10 mouse cellular contexts compared by ENCODE assay signal in the genomic region with DNA sequence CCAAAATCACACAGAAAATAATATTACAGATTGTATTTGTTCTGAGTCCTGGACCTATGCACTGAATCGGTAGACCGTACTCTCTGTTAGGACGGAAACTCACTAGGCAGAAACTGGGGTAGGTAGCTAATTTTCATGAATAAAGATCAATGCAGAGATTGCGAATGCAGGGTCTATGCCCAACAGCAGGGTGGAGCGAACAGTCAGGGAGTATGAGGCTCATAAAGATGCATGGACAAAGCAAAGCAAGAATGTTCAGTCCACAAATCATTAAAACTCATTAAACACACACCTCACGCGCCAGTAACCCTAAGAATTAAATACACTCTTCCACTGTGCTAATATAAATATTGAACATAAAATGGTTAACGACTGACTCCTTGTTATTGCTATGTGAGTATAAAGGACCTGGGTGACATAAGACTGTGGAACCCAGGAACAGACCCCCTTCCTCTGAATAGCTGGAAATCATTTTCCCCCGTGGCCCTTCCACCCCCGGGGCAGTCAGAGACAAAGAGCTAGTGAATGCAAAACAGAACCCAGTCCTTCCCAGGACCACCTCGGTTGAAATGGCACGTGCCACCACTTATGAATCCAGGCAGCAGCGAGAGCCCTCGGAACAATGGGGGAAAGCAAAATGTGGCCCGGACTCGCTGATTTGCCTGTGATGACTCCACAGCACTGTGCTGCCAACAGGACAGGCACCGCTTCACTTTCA.
DNase-seq lines count a peak whose midpoint lies in the region; ATAC-seq and TF ChIP-seq lines count a peak whose summit lies in the region.
"Had no signal": no experiment of that assay in that cellular context is flagged by ENCODE, and none has a peak within 500 bp of the region (broad histone marks: within the 10 kb centered on the region; RNA-seq: fewer than 3 reads in every experiment).

No protein-coding gene starts in this region.

- H3K27me3 ChIP-seq in lung, embryonic 15.5 days: no peaks in the 10 kb centered on the region
- H3K27me3 ChIP-seq in lung, postnatal 0 days (replicated peaks; ENCODE audit: insufficient read depth, low read length): no peaks in the 10 kb centered on the region
- no peaks in the 10 kb centered on the region for H3K27me3 ChIP-seq in stomach, postnatal 0 days (ENCODE audit: control insufficient read depth, insufficient read depth, low read length)
- no peaks in the 10 kb centered on the region for H3K27me3 ChIP-seq in liver, postnatal 0 days (ENCODE audit: insufficient read depth, low read length)

- no peak for TF ChIP-seq EP300 in lung, postnatal 0 days (IDR thresholded peaks at IDR 0.05)
- TF ChIP-seq EP300 in stomach, postnatal 0 days (optimal IDR thresholded peaks at IDR 0.05): no peak
- no peak for TF ChIP-seq EP300 in liver, postnatal 0 days (IDR thresholded peaks at IDR 0.05; ENCODE audit: low read depth)

- no peak for DNase-seq in lung, adult 18-20 months
- peak; percentile 86 for DNase-seq in forelimb bud, embryonic 11.5 days (ENCODE audit: low read depth, low spot score)
- peak; percentile 41 for DNase-seq in lung, postnatal 0 days (ENCODE audit: low spot score)
- DNase-seq in stomach, postnatal 0 days (ENCODE audit: low spot score): peak; percentile 18
- DNase-seq in gastrocnemius, adult 18-20 months (ENCODE audit: low spot score): no peak
- no peak for DNase-seq in cerebellum, adult 18-20 months
- no peak for DNase-seq in liver, postnatal 0 days

- no peaks in the 10 kb centered on the region for H3K9me3 ChIP-seq in lung, embryonic 15.5 days
- no peaks in the 10 kb centered on the region for H3K9me3 ChIP-seq in lung, postnatal 0 days (ENCODE audit: low read length)
- no peaks in the 10 kb centered on the region for H3K9me3 ChIP-seq in stomach, postnatal 0 days (ENCODE audit: control insufficient read depth, low read length)
- no peaks in the 10 kb centered on the region for H3K9me3 ChIP-seq in liver, postnatal 0 days (ENCODE audit: low read length)

- peak overlapping the region; percentile 19 for H3K4me2 ChIP-seq in lung, embryonic 15.5 days
- peak overlapping the region; percentile 30; the same call in 1 of the 2 replicates for H3K4me2 ChIP-seq in lung, postnatal 0 days (replicated peaks; ENCODE audit: low read depth, low read length)
- no peak overlapping the region for H3K4me2 ChIP-seq in stomach, postnatal 0 days (replicated peaks; ENCODE audit: low read depth)
- no peak overlapping the region for H3K4me2 ChIP-seq in liver, postnatal 0 days (ENCODE audit: low read depth, low read length)

- H3K4me1 ChIP-seq in lung, embryonic 15.5 days: peaks cover 12% of the 10 kb centered on the region; the same call in 1 of the 2 replicates
- H3K4me1 ChIP-seq in lung, postnatal 0 days (ENCODE audit: insufficient read depth, low read depth, low read length): no peaks in the 10 kb centered on the region
- H3K4me1 ChIP-seq in stomach, postnatal 0 days (replicated peaks; ENCODE audit: control insufficient read depth, insufficient read depth): no peaks in the 10 kb centered on the region
- H3K4me1 ChIP-seq in liver, postnatal 0 days (ENCODE audit: insufficient read depth): no peaks in the 10 kb centered on the region

- H3K4me3 ChIP-seq in lung, embryonic 15.5 days: no peak overlapping the region
- H3K4me3 ChIP-seq in lung, postnatal 0 days (ENCODE audit: low read depth, low read length): no peak overlapping the region
- no peak overlapping the region for H3K4me3 ChIP-seq in stomach, postnatal 0 days (ENCODE audit: low read depth, low read length)
- no peak overlapping the region for H3K4me3 ChIP-seq in liver, postnatal 0 days (ENCODE audit: low read depth, low read length)
- H3K4me3 ChIP-seq: erythroblast, embryonic 14.5 days had no signal

- WGBS in lung, embryonic 15.5 days: 39% methylated on average over 17 of the region's 17 CpGs
- 42% methylated on average over 17 of the region's 17 CpGs for WGBS in lung, postnatal 0 days
- WGBS in stomach, postnatal 0 days: 47% methylated on average over 17 of the region's 17 CpGs
- 76% methylated on average over 17 of the region's 17 CpGs for WGBS in liver, postnatal 0 days (ENCODE audit: insufficient replicate concordance)

- H3K36me3 ChIP-seq in lung, embryonic 15.5 days: no peaks in the 10 kb centered on the region
- H3K36me3 ChIP-seq in lung, postnatal 0 days (ENCODE audit: insufficient read depth, low read length): no peaks in the 10 kb centered on the region
- no peaks in the 10 kb centered on the region for H3K36me3 ChIP-seq in stomach, postnatal 0 days (ENCODE audit: control insufficient read depth, insufficient read depth, low read length)
- no peaks in the 10 kb centered on the region for H3K36me3 ChIP-seq in liver, postnatal 0 days (replicated peaks; ENCODE audit: insufficient read depth, low read length)

- no peak for TF ChIP-seq CTCF in lung, postnatal 0 days (IDR thresholded peaks at IDR 0.05)
- TF ChIP-seq CTCF in stomach, postnatal 0 days (IDR thresholded peaks at IDR 0.05; ENCODE audit: low read depth): no peak
- no peak for TF ChIP-seq CTCF in liver, postnatal 0 days (IDR thresholded peaks at IDR 0.05; ENCODE audit: low read depth)

- ATAC-seq in lung, embryonic 15.5 days (ENCODE audit: borderline replicate concordance, extremely low read depth, low FRiP score, low TSS enrichment): peak; percentile 79
- ATAC-seq in lung, postnatal 0 days: peak; percentile 69
- ATAC-seq in stomach, postnatal 0 days (ENCODE audit: low FRiP score, low TSS enrichment): no peak
- ATAC-seq in liver, postnatal 0 days: no peak

- no peak overlapping the region for H3K9ac ChIP-seq in lung, embryonic 15.5 days
- H3K9ac ChIP-seq in lung, postnatal 0 days (replicated peaks; ENCODE audit: low read depth): no peak overlapping the region
- H3K9ac ChIP-seq in stomach, postnatal 0 days (ENCODE audit: low read length): no peak overlapping the region
- no peak overlapping the region for H3K9ac ChIP-seq in liver, postnatal 0 days (replicated peaks)
- H3K9ac ChIP-seq: liver, embryonic 14.5 days had no signal

- H3K27ac ChIP-seq in lung, embryonic 15.5 days: peak overlapping the region; percentile 16; the same call in 1 of the 2 replicates
- no peak overlapping the region for H3K27ac ChIP-seq in lung, postnatal 0 days (ENCODE audit: low read length)
- H3K27ac ChIP-seq in stomach, postnatal 0 days (replicated peaks): no peak overlapping the region
- H3K27ac ChIP-seq in liver, postnatal 0 days (ENCODE audit: low read depth): no peak overlapping the region
- H3K27ac ChIP-seq: liver, embryonic 14.5 days had no signal

Comparison
In these comparisons a context has a peak if more than half of its experiments do, and no peak if none do; other contexts are left out.
1. DNase-seq: peak in forelimb bud, embryonic 11.5 days (single experiment), lung, postnatal 0 days (single experiment) and stomach, postnatal 0 days (single experiment); none in lung, adult 18-20 months (0 of 2), gastrocnemius, adult 18-20 months (single experiment), cerebellum, adult 18-20 months (0 of 2) and liver, postnatal 0 days (single experiment).
2. ATAC-seq: peak in lung, embryonic 15.5 days (single experiment) and lung, postnatal 0 days (single experiment); none in stomach, postnatal 0 days (single experiment) and liver, postnatal 0 days (single experiment).
3. H3K4me2 ChIP-seq: peak in lung, embryonic 15.5 days (single experiment) and lung, postnatal 0 days (single experiment); none in stomach, postnatal 0 days (single experiment) and liver, postnatal 0 days (single experiment).